Mouse (Mus musculus) neural tube, embryonic 15.5 days (tissue): ENCODE measurements at regions not wholly inside any gene's neighbourhood (a gene's known extent, or its start where the extent isn't known, plus 50 kb on each side); places are given as distances from the start of the nearest gene placed in this dataset.
A peak's percentile ranks its signal among the peaks of the same experiment; 100 is the strongest.
"Not testable (repeated sequence)": the region's sequence is repeated elsewhere in the genome, so short reads cannot be mapped to it uniquely, and the experiment has no call there.

Source experiments
- ATAC-seq: fragments of 200-750 bp; cut with Nextera tagmentation; 2 replicates; pipeline ENCODE4 v1.8.0; 2017; ENCODE audit warnings: mild to moderate bottlenecking, moderate TSS enrichment, moderate library complexity; ENCODE audit not compliant: low FRiP score
- H3K27ac ChIP-seq: fragments of 300-500 bp; sonication (generic); replicated peaks from 2 replicates; pipeline ENCODE4 v1.5.1; 2015; ENCODE audit warnings: mild to moderate bottlenecking, inconsistent platforms
- H3K27me3 ChIP-seq: fragments of 300-500 bp; sonication (generic); replicated peaks from 2 replicates; pipeline ENCODE4 v1.6.1; 2015; ENCODE audit warnings: inconsistent platforms
- H3K36me3 ChIP-seq: fragments of 300-500 bp; sonication (generic); 2 replicates; pipeline ENCODE4 v1.6.1; 2015; ENCODE audit warnings: inconsistent platforms
- H3K4me1 ChIP-seq: fragments of 300-500 bp; sonication (generic); 2 replicates; pipeline ENCODE4 v1.6.1; 2015; ENCODE audit warnings: inconsistent platforms
- H3K4me2 ChIP-seq: fragments of 300-500 bp; sonication (generic); 2 replicates; pipeline ENCODE4 v1.6.1; 2015; ENCODE audit warnings: inconsistent platforms, mild to moderate bottlenecking, moderate library complexity
- H3K4me3 ChIP-seq: fragments of 300-500 bp; sonication (generic); replicated peaks from 2 replicates; pipeline ENCODE4 v1.5.1; 2015; ENCODE audit warnings: mild to moderate bottlenecking, inconsistent platforms
- H3K9ac ChIP-seq: fragments of 300-500 bp; sonication (generic); replicated peaks from 2 replicates; pipeline ENCODE4 v1.6.1; 2015; ENCODE audit warnings: mild to moderate bottlenecking, inconsistent platforms
- H3K9me3 ChIP-seq: fragments of 300-500 bp; sonication (generic); replicated peaks from 2 replicates; pipeline ENCODE4 v1.6.1; 2016; ENCODE audit warnings: inconsistent platforms
- WGBS: fragments of 180-500 bp; shearing (Covaris S2); methylation state at CpG from one replicate; pipeline ENCODE4 v1.1.7; 2015; ENCODE audit warnings: mixed read lengths; 5-methylcytosine and 5-hydroxymethylcytosine counted together

GRCm38 (mm10) chr6:3201507-3201906, 197.9 kb downstream of the Samd9l start:
- WGBS: 46% methylated on average over 12 of the region's 12 CpGs
- H3K36me3 ChIP-seq, ATAC-seq, H3K4me2 ChIP-seq, H3K9me3 ChIP-seq, H3K4me3 ChIP-seq, H3K9ac ChIP-seq, H3K27ac ChIP-seq, H3K4me1 ChIP-seq, H3K27me3 ChIP-seq: not testable (repeated sequence)

GRCm38 (mm10) chr6:3201107-3201506, 198.3 kb downstream of the Samd9l start:
- 61% methylated on average over 33 of the region's 33 CpGs for WGBS

GRCm38 (mm10) chr6:3200586-3200985, 198.8 kb downstream of the Samd9l start:
- not testable (repeated sequence) for H3K4me3 ChIP-seq, H3K4me2 ChIP-seq, H3K27ac ChIP-seq, H3K9me3 ChIP-seq, H3K27me3 ChIP-seq, H3K4me1 ChIP-seq, H3K36me3 ChIP-seq, ATAC-seq, H3K9ac ChIP-seq
- WGBS: 87% methylated on average over 18 of the region's 18 CpGs

More at GRCm38 (mm10) chr6:3201107-3201506, 198.3 kb downstream of the Samd9l start:
- H3K9ac ChIP-seq: no peak overlapping the region
- H3K27me3 ChIP-seq: no peaks in the 10 kb centered on the region
- H3K36me3 ChIP-seq: no peaks in the 10 kb centered on the region
- no peak overlapping the region for H3K4me3 ChIP-seq
- H3K4me2 ChIP-seq: no peak overlapping the region
- ATAC-seq: no peak
- no peaks in the 10 kb centered on the region for H3K4me1 ChIP-seq
- no peaks in the 10 kb centered on the region; the same call in 1 of the 2 replicates for H3K9me3 ChIP-seq
- no peak overlapping the region for H3K27ac ChIP-seq

- not testable (repeated sequence) for H3K9ac ChIP-seq, H3K4me1 ChIP-seq, H3K9me3 ChIP-seq, H3K4me3 ChIP-seq, H3K36me3 ChIP-seq, H3K4me2 ChIP-seq, ATAC-seq, H3K27ac ChIP-seq, H3K27me3 ChIP-seq
- WGBS: 75% methylated on average over 1 of the region's 1 CpGs
Measured at GRCm38 (mm10) chr6:3192424-3192820, 206.9 kb downstream of the Samd9l start.

GRCm38 (mm10) chr6:3191695-3192423, 207.5 kb downstream of the Samd9l start:
- 88% methylated on average over 6 of the region's 6 CpGs for WGBS
- H3K4me2 ChIP-seq: not testable (repeated sequence)

GRCm38 (mm10) chr6:3183819-3184199, 215.6 kb downstream of the Samd9l start:
- 41% methylated on average over 5 of the region's 5 CpGs for WGBS
- no peak for ATAC-seq
- Histone ChIP-seq H3K4me1 (no peaks in the 10 kb centered on the region), H3K36me3 (no peaks in the 10 kb centered on the region), H3K4me3 (no peak overlapping the region), H3K9ac (no peak overlapping the region), H3K4me2 (no peak overlapping the region), H3K27me3 (no peaks in the 10 kb centered on the region), H3K27ac (no peak overlapping the region), H3K9me3 (peaks cover 23% of the 10 kb centered on the region)

More at GRCm38 (mm10) chr6:3191695-3192423, 207.5 kb downstream of the Samd9l start:
- not testable (repeated sequence) for H3K9ac ChIP-seq, H3K9me3 ChIP-seq, H3K27me3 ChIP-seq, H3K4me1 ChIP-seq, ATAC-seq, H3K36me3 ChIP-seq, H3K4me3 ChIP-seq, H3K27ac ChIP-seq

GRCm38 (mm10) chr6:3182889-3183818, 216.2 kb downstream of the Samd9l start:
- Histone ChIP-seq H3K4me2 (peak overlapping the region; percentile 47), H3K36me3 (no peaks in the 10 kb centered on the region), H3K4me1 (no peaks in the 10 kb centered on the region), H3K27ac (no peak overlapping the region), H3K9me3 (peaks cover 23% of the 10 kb centered on the region), H3K4me3 (peak overlapping the region; percentile 4), H3K27me3 (no peaks in the 10 kb centered on the region), H3K9ac (no peak overlapping the region)
- 47% methylated on average over 33 of the region's 33 CpGs for WGBS
- ATAC-seq: peak; percentile 84

GRCm38 (mm10) chr6:3182424-3182841, 216.9 kb downstream of the Samd9l start:
- Histone ChIP-seq H3K9me3 (peaks cover 23% of the 10 kb centered on the region), H3K4me2 (peak overlapping the region; percentile 47), H3K4me3 (peak overlapping the region; percentile 4)
- not testable (repeated sequence) for H3K9ac ChIP-seq, H3K36me3 ChIP-seq, H3K4me1 ChIP-seq, H3K27ac ChIP-seq, H3K27me3 ChIP-seq
- ATAC-seq: peak; percentile 46
- WGBS: 39% methylated on average over 17 of the region's 17 CpGs

- not testable (repeated sequence) for H3K4me3 ChIP-seq, H3K9ac ChIP-seq, H3K27me3 ChIP-seq, H3K4me2 ChIP-seq, H3K36me3 ChIP-seq, ATAC-seq, H3K4me1 ChIP-seq, H3K27ac ChIP-seq
- peaks cover 23% of the 10 kb centered on the region for H3K9me3 ChIP-seq
- 86% methylated on average over 8 of the region's 10 CpGs for WGBS
Measured at GRCm38 (mm10) chr6:3179603-3180348, 219.6 kb downstream of the Samd9l start.

GRCm38 (mm10) chr6:3169479-3169878, 229.9 kb downstream of the Samd9l start:
- not testable (repeated sequence) for H3K27ac ChIP-seq, H3K4me2 ChIP-seq, H3K9me3 ChIP-seq, H3K4me3 ChIP-seq, H3K4me1 ChIP-seq, H3K36me3 ChIP-seq, H3K27me3 ChIP-seq, H3K9ac ChIP-seq, ATAC-seq
- WGBS: 67% methylated on average over 3 of the region's 4 CpGs

GRCm38 (mm10) chr6:3166149-3166548, 233.2 kb downstream of the Samd9l start:
- H3K36me3 ChIP-seq, H3K4me2 ChIP-seq, H3K9ac ChIP-seq, H3K4me1 ChIP-seq, H3K27me3 ChIP-seq, H3K27ac ChIP-seq, H3K4me3 ChIP-seq, ATAC-seq, H3K9me3 ChIP-seq: not testable (repeated sequence)
- 33% methylated on average over 1 of the region's 1 CpGs for WGBS
